Mouse (Mus musculus): Measurements from ENCODE around the gene Casp8. TPM values are rescaled to one million over a fixed set of nuclear protein-coding genes. Genes with fewer than 3 reads are reported as not detected.
"Not testable (repeated sequence)": the region's sequence is repeated elsewhere in the genome, so short reads cannot be mapped to it uniquely, and the experiment has no call there.

The Casp8 gene
- total RNA-seq, 4 experiments from 2014 or later, result 6.2 to 9.8 (median 7.3) TPM

DNA sequence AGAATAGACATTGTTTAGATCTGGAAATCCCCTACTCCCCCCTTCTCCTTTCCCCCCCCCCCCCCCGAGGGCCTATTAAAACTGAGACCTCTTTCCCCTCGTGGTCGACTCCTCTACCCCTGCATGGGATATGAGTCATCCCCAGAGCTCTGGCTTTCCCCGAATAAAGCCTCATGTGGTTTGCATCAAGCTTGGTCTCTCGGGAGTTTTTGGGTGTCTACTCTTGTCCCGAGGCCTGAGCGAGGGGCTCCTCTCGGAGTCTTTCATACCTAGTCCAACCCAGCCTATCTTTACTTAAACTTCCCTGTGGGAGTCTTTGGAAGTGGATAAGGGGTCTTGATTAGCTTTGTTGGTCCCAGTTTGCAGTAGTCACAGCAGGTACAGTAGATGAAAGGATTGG, 97.2 kb downstream of the Casp8 start:
- not testable (repeated sequence) for DNase-seq (ENCODE audit: low spot score)

Other genes with a start within 250 kb of the Casp8 start
- gene Fam126b, start 209.1 kb upstream of the Casp8 start, total RNA-seq (2022), result 10 to 100 TPM; 10.2 to 21.2 (median 16.5) TPM
- gene Ndufb3, start 209.0 kb upstream of the Casp8 start, total RNA-seq (2022), result 100 to 1,000 TPM; 264 to 362 (median 303) TPM
- not detected for gene Als2cr12, start 99.4 kb upstream of the Casp8 start, total RNA-seq (2022)
- gene Cflar, start 83.9 kb upstream of the Casp8 start, total RNA-seq (2022), result 10 to 100 TPM; 43.5 to 60.4 (median 50.3) TPM
- gene Trak2, start 178.1 kb downstream of the Casp8 start, total RNA-seq (2022), result 100 to 1,000 TPM; 204 to 258 (median 233) TPM
- 10 to 100 TPM; 70.3 to 88.6 (median 75.8) TPM for gene Stradb, start 178.1 kb downstream of the Casp8 start, total RNA-seq (2022)